Mouse (Mus musculus) hindbrain, embryonic 16.5 days (tissue): Measurements from ENCODE around the gene Ubd. TPM values are rescaled to one million over a fixed set of nuclear protein-coding genes. Genes with fewer than 3 reads are reported as not detected.

Experiments
- ATAC-seq: fragments of 200-750 bp; cut with Nextera tagmentation; 2 replicates; pipeline ENCODE4 v1.8.0; 2017; ENCODE audit warnings: moderate TSS enrichment, moderate library complexity
- H3K27ac ChIP-seq: fragments of 300-500 bp; sonication (generic); 2 replicates; pipeline ENCODE4 v1.5.1; 2014; ENCODE audit warnings: low read depth, mild to moderate bottlenecking, control low read depth, low read length, moderate library complexity
- H3K27me3 ChIP-seq: fragments of 300-500 bp; sonication (generic); replicated peaks from 2 replicates; pipeline ENCODE4 v1.6.1; 2014; ENCODE audit warnings: low read length; ENCODE audit not compliant: control insufficient read depth, insufficient read depth
- H3K36me3 ChIP-seq: fragments of 300-500 bp; sonication (generic); 2 replicates; pipeline ENCODE4 v1.6.1; 2014; ENCODE audit warnings: mild to moderate bottlenecking, low read length, moderate library complexity, mixed read lengths; ENCODE audit not compliant: control insufficient read depth, insufficient read depth
- H3K4me1 ChIP-seq: fragments of 300-500 bp; sonication (generic); 2 replicates; pipeline ENCODE4 v1.6.1; 2014; ENCODE audit warnings: low read depth, low read length; ENCODE audit not compliant: control insufficient read depth, insufficient read depth
- H3K4me2 ChIP-seq: fragments of 300-500 bp; sonication (generic); 2 replicates; pipeline ENCODE4 v1.6.1; 2014; ENCODE audit warnings: mild to moderate bottlenecking, low read length, control low read depth, moderate library complexity
- H3K4me3 ChIP-seq: fragments of 300-500 bp; sonication (generic); 2 replicates; pipeline ENCODE4 v1.5.1; 2014; ENCODE audit warnings: mild to moderate bottlenecking, low read length, control low read depth, moderate library complexity
- H3K9ac ChIP-seq: fragments of 300-500 bp; sonication (generic); 2 replicates; pipeline ENCODE4 v1.6.1; 2014; ENCODE audit warnings: low read depth, mild to moderate bottlenecking, control low read depth, low read length, moderate library complexity
- H3K9me3 ChIP-seq: fragments of 300-500 bp; sonication (generic); 2 replicates; pipeline ENCODE4 v1.6.1; 2014; ENCODE audit warnings: mild to moderate bottlenecking, low read length, moderate library complexity; ENCODE audit not compliant: control insufficient read depth
- WGBS: fragments of 180-500 bp; shearing (Covaris S2); extraction: QIAGEN DNeasy Blood & Tissue Kit; methylation state at CpG from one replicate; pipeline ENCODE4 v1.1.7; 2014; 5-methylcytosine and 5-hydroxymethylcytosine counted together
- polyA plus RNA-seq: library from polyadenylated mRNA; unstranded; fragments of >200 nt; fragmentation: Nextera tagmentation; extraction: Ambion mirVana; gene quantifications from 2 replicates; pipeline ENCODE4 v1.2.1, GENCODE M21; 2015

Ubd gene
- polyA plus RNA-seq: not detected in 2 replicates

DNA sequence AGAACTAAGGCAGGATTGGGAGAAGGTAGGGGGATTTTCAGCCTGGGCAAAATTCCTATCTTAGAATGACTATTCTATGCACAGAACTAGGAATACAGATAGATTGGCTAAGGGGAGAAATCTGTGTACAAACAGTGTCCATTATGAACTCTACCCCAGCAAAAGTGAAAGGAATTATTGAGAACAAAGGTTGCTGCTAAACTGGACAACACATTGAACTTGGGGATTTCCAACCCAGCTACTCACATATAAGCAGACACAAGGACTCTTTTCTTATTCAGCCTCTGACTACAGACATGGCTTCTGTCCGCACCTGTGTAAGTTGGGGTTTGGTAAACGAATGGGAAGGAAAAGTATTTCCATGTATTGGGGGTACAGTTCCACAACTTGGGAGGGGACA lies at the start of gene Ubd:
Ubd (plus strand) TSS at position 237 of the 400 bp plus-strand sequence.
- WGBS: 94% methylated on average over 2 of the region's 2 CpGs
- Histone ChIP-seq H3K4me3 (no peak within 1 kb of the TSS), H3K27me3 (peaks cover 4% of the 10 kb centered on the region; the same call in 1 of the 2 replicates), H3K9me3 (no peaks in the 10 kb centered on the region), H3K9ac (no peak within 1 kb of the TSS), H3K4me2 (no peak within 1 kb of the TSS), H3K27ac (no peak within 1 kb of the TSS), H3K4me1 (peaks cover 8% of the 10 kb centered on the region), H3K36me3 (no peaks in the 10 kb centered on the region)
- no peak for ATAC-seq

DNA sequence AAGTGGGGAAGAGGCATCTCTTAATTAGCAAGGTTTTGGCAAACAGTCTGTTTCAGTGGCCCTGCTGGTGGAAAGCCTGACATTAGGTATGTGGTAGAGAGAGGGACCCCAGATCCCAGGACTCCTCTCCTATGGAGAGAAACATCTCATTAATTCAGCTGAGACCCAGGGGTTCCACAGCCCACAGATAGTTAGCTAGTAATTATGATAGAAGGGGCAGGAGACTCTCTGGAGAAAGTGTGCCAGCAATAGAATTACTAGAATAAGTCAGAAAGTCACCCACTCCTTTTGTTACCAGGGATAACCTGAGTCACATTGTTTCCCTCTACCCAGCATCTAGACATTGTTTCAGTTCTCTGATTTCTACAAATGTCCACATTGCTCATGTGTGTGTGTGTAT lies 32.3 kb upstream of the Ubd start, which contains the start of gene Olfr93:
Olfr93 (minus strand) TSS at position 101 of the 400 bp plus-strand sequence.
- Histone ChIP-seq H3K4me3 (no peak within 1 kb of the TSS), H3K27me3 (no peaks in the 10 kb centered on the region), H3K27ac (no peak within 1 kb of the TSS), H3K4me1 (no peaks in the 10 kb centered on the region), H3K36me3 (no peaks in the 10 kb centered on the region), H3K9ac (no peak within 1 kb of the TSS), H3K9me3 (no peaks in the 10 kb centered on the region), H3K4me2 (no peak within 1 kb of the TSS)
- ATAC-seq: no peak

DNA sequence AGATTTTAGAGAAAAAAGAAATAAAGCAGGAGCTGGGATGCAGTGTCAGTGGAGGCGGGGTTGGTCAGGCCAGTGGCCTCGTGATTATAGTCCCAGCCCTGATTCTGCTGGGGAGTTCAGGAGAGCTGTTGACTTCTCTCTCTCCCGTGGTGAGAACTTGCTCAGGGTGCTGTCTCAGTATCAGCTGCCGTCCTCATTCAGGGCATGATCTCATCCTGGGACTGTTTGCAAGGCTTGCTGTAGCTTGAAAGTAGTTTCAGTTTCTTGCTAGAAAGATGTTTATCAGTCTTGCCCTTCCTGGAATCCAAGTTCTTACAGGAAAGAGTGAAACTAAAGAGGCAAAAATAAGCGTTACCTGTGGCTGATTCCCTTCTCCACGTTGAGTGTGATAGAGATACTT lies 8.2 kb upstream of the Ubd start:
- Histone ChIP-seq H3K4me3 (no peak overlapping the region), H3K4me2 (no peak overlapping the region), H3K9ac (no peak overlapping the region), H3K27me3 (no peaks in the 10 kb centered on the region), H3K4me1 (no peaks in the 10 kb centered on the region), H3K27ac (no peak overlapping the region), H3K36me3 (no peaks in the 10 kb centered on the region), H3K9me3 (no peaks in the 10 kb centered on the region)
- ATAC-seq: no peak
- 58% methylated on average over 6 of the region's 6 CpGs for WGBS

DNA sequence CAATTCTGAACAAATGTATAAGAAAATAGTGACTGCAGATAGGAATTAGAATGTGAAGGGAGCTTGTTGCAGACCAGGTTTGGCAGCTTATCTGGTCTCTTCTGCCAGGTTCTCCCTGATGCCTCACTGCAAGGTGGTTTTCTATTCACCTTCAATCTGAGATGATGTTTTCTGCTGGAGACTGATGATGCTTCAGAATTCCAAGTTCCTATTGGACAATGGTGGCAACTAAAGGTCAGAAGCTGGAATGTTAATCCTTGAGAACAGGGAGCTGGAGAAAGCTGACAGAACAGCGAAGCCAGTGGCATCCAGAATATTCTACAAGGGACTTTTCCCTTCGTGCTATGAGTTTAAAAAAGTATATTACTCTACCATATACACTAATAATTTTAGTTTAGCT lies 3.0 kb upstream of the Ubd start:
- Histone ChIP-seq H3K9ac (no peak overlapping the region), H3K4me1 (no peaks in the 10 kb centered on the region), H3K9me3 (no peaks in the 10 kb centered on the region), H3K36me3 (no peaks in the 10 kb centered on the region), H3K4me3 (no peak overlapping the region), H3K4me2 (no peak overlapping the region), H3K27me3 (peaks cover 4% of the 10 kb centered on the region; the same call in 1 of the 2 replicates), H3K27ac (no peak overlapping the region)
- peak; percentile 65; the same call in 1 of the 2 replicates for ATAC-seq
- WGBS: 31% methylated on average over 2 of the region's 2 CpGs

DNA sequence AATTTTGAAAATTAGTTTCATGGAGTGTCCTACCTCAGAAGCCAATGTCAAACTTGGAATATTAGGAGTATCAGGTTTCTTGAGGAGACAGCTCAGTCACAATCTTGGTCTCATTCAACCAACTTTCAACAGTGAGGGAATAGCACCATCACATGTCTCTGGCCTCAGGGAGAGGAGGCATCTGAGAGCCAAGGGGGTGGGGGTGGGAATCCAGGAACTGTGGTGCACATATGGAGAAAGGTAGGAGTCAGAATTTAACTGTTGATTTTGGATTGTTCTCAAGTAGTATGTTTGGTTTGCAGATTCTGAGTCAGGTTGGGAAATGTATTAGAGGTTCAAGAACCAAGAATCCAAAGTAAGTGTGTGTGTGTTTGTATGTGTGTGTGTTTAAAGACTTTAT lies 660 bp upstream of the Ubd start:
- H3K9ac ChIP-seq: no peak overlapping the region
- no peak overlapping the region for H3K27ac ChIP-seq
- H3K4me2 ChIP-seq: no peak overlapping the region
- H3K27me3 ChIP-seq: peaks cover 4% of the 10 kb centered on the region; the same call in 1 of the 2 replicates
- no peaks in the 10 kb centered on the region for H3K9me3 ChIP-seq
- H3K4me1 ChIP-seq: peaks cover 8% of the 10 kb centered on the region
- no peaks in the 10 kb centered on the region for H3K36me3 ChIP-seq
- no peak overlapping the region for H3K4me3 ChIP-seq
- ATAC-seq: no peak

DNA sequence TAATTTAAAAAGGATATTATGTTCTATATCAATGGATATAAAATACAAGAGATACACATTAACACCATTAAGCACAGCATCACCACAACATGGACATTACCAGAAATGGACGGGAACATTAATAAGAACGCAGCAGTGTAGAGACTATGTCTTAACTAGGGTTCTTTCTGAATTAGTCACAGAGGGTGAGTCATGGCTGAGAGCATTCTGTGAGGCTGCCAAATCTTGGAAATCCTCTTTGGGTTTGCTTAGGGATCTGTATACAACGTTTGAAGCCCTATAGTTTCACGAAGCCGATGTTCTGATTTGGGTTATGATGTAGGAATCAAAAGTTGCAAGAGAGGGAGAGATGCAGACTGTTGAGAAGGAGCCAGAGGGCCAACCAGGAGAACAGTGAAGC lies 1.1 kb downstream of the Ubd start:
- H3K4me2 ChIP-seq: no peak overlapping the region
- H3K27ac ChIP-seq: no peak overlapping the region
- H3K9me3 ChIP-seq: no peaks in the 10 kb centered on the region
- H3K27me3 ChIP-seq: peaks cover 4% of the 10 kb centered on the region; the same call in 1 of the 2 replicates
- H3K9ac ChIP-seq: no peak overlapping the region
- H3K4me1 ChIP-seq: peaks cover 8% of the 10 kb centered on the region
- 88% methylated on average over 5 of the region's 5 CpGs for WGBS
- no peak overlapping the region for H3K4me3 ChIP-seq
- H3K36me3 ChIP-seq: no peaks in the 10 kb centered on the region
- no peak for ATAC-seq

DNA sequence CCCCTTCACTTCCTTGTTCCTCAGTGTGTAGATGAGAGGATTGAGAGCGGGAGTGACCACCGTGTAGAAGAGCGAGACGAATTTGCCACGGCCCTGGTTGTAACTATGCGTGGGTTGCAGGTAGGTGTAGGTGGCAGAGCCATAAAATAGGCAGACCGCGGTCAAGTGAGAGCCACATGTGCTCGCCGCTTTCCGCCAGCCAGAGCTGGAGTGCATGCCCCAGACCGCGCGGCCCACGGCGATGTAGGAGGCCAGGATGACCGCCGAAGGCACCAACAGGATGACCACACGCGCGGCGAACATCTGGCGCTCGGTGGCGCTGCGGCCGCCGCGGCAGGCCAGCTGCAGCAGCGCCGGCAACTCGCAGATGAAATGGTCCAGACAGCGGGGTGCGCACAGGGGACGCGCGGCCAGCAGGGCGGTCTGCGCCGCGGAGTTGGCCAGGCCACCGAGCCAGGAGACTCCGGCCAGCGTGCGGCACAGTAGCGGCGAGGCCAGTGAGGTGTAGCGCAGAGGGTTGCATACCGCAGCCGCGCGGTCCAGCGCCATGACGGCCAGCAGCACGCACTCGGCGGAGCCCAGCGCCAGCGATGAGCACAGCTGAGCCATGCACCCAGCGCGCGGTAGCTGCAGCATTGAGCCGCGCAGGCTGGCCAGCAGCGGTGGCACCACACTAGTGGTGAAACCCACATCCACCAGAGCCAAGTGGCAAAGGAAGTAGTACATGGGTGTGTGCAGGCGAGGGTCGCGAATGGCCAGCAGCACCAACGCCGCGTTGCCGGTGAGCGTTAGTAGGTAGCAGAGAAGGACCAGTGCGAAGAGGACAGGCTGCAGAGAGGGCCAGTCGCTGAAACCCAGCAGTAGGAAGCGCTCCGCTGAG lies 3.4 kb downstream of the Ubd start:
- H3K4me3 ChIP-seq: peak overlapping the region; percentile 63
- H3K27ac ChIP-seq: peak overlapping the region; percentile 75
- H3K9me3 ChIP-seq: no peaks in the 10 kb centered on the region
- peaks cover 4% of the 10 kb centered on the region; the same call in 1 of the 2 replicates for H3K27me3 ChIP-seq
- ATAC-seq: peak; percentile 97
- H3K4me1 ChIP-seq: peaks cover 8% of the 10 kb centered on the region
- peak overlapping the region; percentile 61 for H3K9ac ChIP-seq
- peak overlapping the region; percentile 88 for H3K4me2 ChIP-seq
- no peaks in the 10 kb centered on the region for H3K36me3 ChIP-seq
- under 1% methylated on average over 70 of the region's 77 CpGs for WGBS

DNA sequence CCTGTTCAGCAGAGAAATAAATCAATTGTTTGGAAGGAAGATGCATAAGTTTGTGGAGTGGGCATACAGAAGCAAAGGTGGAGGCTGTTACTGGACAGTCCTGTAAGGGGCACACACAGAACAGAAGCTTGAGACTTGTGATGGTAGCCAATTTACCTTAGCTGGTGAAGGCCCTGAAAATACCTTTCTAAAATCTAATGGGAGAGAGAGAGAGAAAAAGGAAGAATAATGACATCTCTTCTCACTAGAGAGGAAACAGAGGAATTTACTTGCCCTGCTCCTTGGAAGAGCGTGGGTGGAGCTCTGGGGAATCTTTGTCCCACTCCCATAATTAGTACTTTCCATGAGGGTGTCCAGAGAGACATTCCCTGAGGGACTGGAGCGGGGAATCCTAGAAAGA lies 7.2 kb downstream of the Ubd start, which contains the start of gene Olfr94:
Olfr94 (minus strand) TSS at position 101 of the 400 bp plus-strand sequence.
- Histone ChIP-seq H3K4me1 (peaks cover 8% of the 10 kb centered on the region), H3K9me3 (no peaks in the 10 kb centered on the region), H3K9ac (no peak within 1 kb of the TSS), H3K27me3 (no peaks in the 10 kb centered on the region), H3K4me3 (no peak within 1 kb of the TSS), H3K27ac (no peak within 1 kb of the TSS), H3K36me3 (no peaks in the 10 kb centered on the region), H3K4me2 (no peak within 1 kb of the TSS)
- WGBS: 79% methylated on average over 2 of the region's 2 CpGs
- ATAC-seq: no peak

DNA sequence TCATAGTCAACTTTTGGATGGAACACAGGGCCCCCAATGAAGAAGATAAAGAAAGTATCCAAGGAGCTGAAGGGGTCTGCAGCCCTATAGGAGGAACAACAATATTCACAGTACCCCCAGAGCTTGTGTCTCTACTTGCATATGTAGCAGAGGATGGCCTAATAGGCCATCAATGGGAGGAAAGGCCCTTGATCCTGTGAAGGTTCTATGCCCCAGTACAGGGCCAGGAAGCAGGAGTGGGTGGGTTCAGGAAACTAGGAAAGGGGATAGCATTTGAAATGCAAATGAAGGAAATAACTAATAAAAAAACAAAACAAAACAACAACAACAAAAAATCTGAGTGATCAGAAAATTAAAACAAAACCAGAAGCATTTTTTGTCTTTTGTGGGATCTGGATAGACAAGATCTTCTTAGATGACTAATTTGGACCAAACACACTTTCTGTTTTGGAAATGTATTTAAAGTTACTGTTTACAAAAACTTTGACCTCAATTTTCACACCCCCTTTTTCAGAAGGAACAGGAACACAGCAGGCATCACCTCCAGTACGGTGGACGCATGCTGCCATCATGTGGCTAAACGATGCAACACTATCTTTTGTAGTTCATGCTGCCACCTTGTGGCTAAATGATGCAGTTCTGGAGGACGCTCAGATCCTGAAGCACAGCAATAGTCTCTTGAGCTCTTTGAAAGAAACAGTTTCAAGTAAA lies 9.7 kb downstream of the Ubd start:
- Histone ChIP-seq H3K9me3 (no peaks in the 10 kb centered on the region), H3K4me3 (no peak overlapping the region), H3K27ac (no peak overlapping the region), H3K4me2 (no peak overlapping the region), H3K4me1 (no peaks in the 10 kb centered on the region), H3K36me3 (no peaks in the 10 kb centered on the region), H3K9ac (no peak overlapping the region), H3K27me3 (no peaks in the 10 kb centered on the region)
- WGBS: 1% methylated on average over 4 of the region's 4 CpGs
- ATAC-seq: peak; percentile 93
